Mouse (Mus musculus): ENCODE data around the gene Axl.

Axl gene

DNA sequence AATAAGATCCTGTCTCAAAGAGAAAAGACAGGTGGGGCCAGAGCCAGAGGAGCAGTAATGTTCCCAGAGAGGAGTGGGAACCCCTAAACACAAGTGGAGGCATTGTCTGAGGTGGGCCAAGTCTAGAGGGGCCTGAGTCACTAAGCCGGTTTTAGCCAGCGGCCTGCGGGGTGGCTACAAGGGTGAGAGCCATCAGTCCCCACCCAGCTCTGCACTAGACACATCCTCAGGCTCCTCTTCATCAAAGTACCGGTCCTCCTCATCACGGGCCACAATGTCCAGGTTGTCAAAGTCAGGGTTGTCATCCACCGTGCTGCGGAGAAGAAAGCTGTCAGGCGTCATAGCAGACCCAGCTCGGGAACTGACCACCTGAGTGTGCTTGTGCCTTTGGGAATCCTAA lies 75.7 kb downstream of the Axl start:
- DNase-seq (ENCODE audit: low read depth in 2 of 2, low spot score in 2 of 2), result no peak

DNA sequence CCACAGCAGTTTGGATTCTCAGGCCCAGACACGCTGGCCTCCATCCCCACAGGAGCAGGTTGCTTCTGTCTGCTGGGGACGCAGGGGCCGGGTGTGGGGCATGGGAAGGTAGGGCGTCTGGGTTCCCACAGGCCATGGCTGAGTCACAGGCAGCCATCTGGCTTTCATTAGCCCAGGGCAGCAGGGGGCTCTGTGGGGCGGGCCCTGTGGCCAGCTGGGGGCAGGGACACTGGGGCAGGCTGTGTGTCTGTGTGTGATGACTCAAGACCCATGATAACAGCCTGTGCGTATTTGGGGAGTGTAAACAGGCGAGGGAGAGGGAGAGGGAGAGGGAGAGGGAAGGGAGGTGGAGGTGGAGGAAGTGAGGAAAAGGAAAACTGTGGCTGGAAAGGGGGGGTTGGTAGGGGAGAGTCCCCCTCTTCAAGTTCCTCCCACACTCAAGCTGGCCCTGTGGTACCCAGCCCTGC lies 76.7 kb downstream of the Axl start:
- no peak for DNase-seq (ENCODE audit: low read depth in 2 of 2, low spot score in 2 of 2)

DNA sequence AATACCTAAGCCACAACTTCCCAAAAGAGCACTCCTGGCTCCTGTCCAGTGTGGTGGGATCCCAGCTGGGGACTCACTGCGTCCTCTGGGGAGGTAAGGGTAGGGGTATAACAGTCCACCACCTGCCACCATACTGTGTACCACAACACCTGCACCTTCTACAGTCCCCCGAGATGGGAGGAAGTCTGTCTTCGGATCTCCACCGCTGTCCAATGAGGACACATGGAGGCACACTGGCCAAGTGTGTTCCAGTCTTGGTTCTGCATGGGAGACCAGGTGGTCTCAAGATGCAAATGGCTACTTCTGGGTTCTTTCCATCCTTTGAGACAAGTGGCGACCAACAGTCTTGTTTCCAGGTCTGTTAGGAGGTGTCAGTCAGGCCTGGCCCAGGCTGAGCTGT lies 77.3 kb downstream of the Axl start:
- no peak for DNase-seq (ENCODE audit: low read depth in 2 of 2, low spot score in 2 of 2)

DNA sequence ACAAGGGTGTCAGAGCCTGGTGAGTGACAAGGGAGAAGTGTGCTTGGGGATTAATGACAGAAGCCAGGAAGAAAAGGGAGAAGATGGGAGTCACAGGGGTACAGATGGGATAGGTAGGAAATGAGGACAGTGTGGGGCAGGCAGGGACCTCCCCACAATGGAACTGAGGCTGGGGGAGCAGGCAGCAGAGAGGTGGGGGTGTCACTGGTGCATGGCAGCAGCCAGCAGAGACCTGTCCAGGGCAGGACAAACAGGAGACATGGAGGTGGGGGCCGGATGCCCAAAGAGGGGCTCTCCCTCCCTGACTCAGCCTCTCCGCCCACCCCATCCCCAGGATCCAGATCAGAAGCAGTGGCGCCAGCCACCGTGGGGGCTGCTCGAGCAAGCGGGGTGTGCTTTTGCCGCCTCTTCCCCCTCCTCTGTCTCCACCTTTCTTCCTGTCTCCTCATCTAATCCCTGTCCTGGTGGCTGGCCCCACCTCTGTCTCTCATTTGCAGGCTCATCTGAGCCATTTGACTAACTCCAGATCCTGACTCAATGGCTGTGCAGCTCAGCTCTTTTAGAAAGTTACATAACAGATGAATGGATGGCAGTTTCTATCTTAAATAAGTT lies 77.9 kb downstream of the Axl start:
- no peak for DNase-seq (ENCODE audit: low read depth in 2 of 2, low spot score in 2 of 2)

DNA sequence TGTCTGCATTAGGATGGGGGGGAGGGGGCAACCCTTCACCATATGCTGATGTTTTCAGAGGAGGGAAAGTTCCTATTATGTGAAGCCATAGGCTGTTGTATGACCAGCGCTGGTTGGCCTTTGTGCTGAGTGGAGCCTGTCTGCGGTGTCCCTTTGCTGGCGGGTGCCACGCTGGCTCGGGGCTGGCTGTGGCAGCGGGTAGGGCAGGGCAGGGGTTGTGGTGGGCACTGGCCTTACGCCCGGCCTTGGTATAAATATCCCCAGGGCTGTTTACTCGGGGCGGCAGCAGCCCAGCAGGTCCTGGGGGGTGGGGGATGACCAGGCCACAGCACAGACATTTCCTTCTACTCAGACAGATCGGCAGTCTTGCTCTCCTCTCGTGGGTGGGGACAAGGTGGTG lies 78.5 kb downstream of the Axl start:
- no peak for DNase-seq (ENCODE audit: low read depth in 2 of 2, low spot score in 2 of 2)

DNA sequence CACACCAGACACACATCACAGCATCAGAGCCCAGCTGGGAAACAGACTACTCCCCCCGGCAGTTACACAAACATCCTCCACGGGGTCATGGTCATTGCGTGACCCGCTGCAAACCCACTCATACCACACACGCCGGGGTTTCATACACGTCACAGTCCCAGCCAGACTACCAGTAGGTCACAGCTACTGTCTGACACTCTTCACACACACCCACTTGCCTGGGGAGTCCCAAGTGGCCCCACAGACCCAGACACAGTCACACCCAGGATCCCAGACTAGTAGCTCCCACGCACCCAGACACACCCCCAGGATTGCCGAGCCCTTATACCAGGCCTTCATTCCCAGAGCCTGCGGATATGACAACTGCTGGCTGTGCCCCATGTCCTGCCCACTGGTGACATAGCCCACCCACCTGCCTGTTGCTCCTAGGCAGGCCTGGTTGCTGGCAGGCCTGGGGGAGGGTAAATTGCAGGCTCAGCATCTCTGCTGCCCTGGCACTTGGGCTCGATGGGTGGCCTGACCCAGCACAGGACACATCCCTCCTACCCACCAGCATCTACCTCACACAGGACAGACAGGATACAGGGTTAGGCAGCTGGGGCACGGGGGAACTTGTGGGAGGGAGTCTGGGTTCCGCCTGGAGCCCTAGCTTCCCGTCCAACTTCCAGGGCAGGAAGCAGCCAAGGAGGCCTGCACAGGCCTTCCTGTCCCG lies 80.8 kb downstream of the Axl start:
- no peak for DNase-seq (ENCODE audit: low read depth in 2 of 2, low spot score in 2 of 2)

Data from CD8-positive naive resting alpha-beta T cell, adult 2 months (primary cell).